Mouse (Mus musculus) ES-E14 (cell line): ENCODE results near the gene Ctnnd1.

Source experiments
- HCFC1 ChIP-seq: IDR thresholded peaks from 2 replicates; pipeline ENCODE4 v1.6.1; 2012; ENCODE audit warnings: low read length, inconsistent platforms, borderline replicate concordance; ENCODE audit not compliant: insufficient read depth
- ZC3H11A ChIP-seq: IDR thresholded peaks from 2 replicates; pipeline ENCODE4 v1.6.1; 2012; ENCODE audit warnings: low read depth, mild to moderate bottlenecking, inconsistent platforms, low read length, borderline replicate concordance
- ZNF384 ChIP-seq: IDR thresholded peaks from 2 replicates; pipeline ENCODE4 v1.6.1; 2012; ENCODE audit warnings: low read depth, low read length, inconsistent platforms

DNA sequence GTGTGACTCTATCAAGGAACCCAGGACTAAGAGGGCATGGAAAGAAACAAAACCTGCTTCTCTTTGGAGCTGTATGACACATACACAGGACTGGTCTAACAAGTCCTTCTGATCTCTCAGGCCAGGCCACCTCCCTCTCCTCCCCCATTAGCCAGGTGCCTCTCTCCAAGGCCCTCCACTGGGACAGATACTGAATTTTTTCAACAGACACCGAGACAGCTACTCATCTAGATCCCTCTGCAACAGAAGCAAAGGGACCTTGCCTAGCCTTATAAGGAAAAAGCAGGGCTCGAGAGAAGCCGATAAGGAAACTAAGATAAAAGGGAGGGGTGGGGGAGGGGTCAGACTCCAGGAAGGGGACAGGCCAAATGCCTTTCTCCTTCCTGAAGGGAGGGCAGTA is 17.6 kb downstream of the Ctnnd1 start:
- no peak for TF ChIP-seq ZC3H11A
- no peak for TF ChIP-seq HCFC1
- 0 out of 2 replicates have a peak, but pooled peaks have one; percentile 17 for TF ChIP-seq ZNF384
